Mouse (Mus musculus): ENCODE measurements around the gene Bckdha.

Bckdha gene

GRCm38 (mm10) chr7:25658657-25659472 is at the start of gene Bckdha, which contains the start of gene Exosc5:
TSS of gene Bckdha (minus strand) at chr7:25658981.
TSS of gene Exosc5 (plus strand) at chr7:25659164.
- peak; percentile 99 for DNase-seq (ENCODE audit: low read depth)

- no peak for DNase-seq (ENCODE audit: low read depth)
These were observed 49.0 kb upstream of the Bckdha start for GRCm38 (mm10) chr7:25707581-25708292.

GRCm38 (mm10) chr7:25706578-25707170 is 47.9 kb upstream of the Bckdha start:
- DNase-seq (ENCODE audit: low read depth), result no peak

GRCm38 (mm10) chr7:25705801-25706251 is 47.0 kb upstream of the Bckdha start:
- no peak for DNase-seq (ENCODE audit: low read depth)

GRCm38 (mm10) chr7:25704716-25705364 is 46.1 kb upstream of the Bckdha start:
- DNase-seq (ENCODE audit: low read depth), result no peak

GRCm38 (mm10) chr7:25703793-25704494 is 45.2 kb upstream of the Bckdha start:
- DNase-seq (ENCODE audit: low read depth), result no peak

- peak; percentile 59 for DNase-seq (ENCODE audit: low read depth)
These were observed 43.6 kb upstream of the Bckdha start for GRCm38 (mm10) chr7:25702350-25702749.

GRCm38 (mm10) chr7:25700732-25701131 is 42.0 kb upstream of the Bckdha start:
- peak; percentile 56 for DNase-seq (ENCODE audit: low read depth)

GRCm38 (mm10) chr7:25699851-25700250 is 41.1 kb upstream of the Bckdha start:
- no peak for DNase-seq (ENCODE audit: low read depth)

GRCm38 (mm10) chr7:25694104-25694503 is 35.3 kb upstream of the Bckdha start:
- no peak for DNase-seq (ENCODE audit: low read depth)

- DNase-seq (ENCODE audit: low read depth), result no peak
These were observed 31.3 kb upstream of the Bckdha start for GRCm38 (mm10) chr7:25690051-25690450.

GRCm38 (mm10) chr7:25689603-25690021 is 30.8 kb upstream of the Bckdha start:
- DNase-seq (ENCODE audit: low read depth), result no peak

- peak; percentile 92 for DNase-seq (ENCODE audit: low read depth)
These were observed 30.2 kb upstream of the Bckdha start for GRCm38 (mm10) chr7:25688810-25689586.

- DNase-seq (ENCODE audit: low read depth), result peak; percentile 61
These were observed 29.1 kb upstream of the Bckdha start for GRCm38 (mm10) chr7:25687811-25688401.

GRCm38 (mm10) chr7:25686680-25687531 is 28.1 kb upstream of the Bckdha start, which contains the start of gene Tgfb1:
TSS of gene Tgfb1 (plus strand) at chr7:25687002.
- DNase-seq (ENCODE audit: low read depth), result peak; percentile 92

GRCm38 (mm10) chr7:25685926-25686470 is 27.2 kb upstream of the Bckdha start:
- DNase-seq (ENCODE audit: low read depth), result no peak

GRCm38 (mm10) chr7:25684659-25685058 is 25.9 kb upstream of the Bckdha start:
- no peak for DNase-seq (ENCODE audit: low read depth)

- peak; percentile 73 for DNase-seq (ENCODE audit: low read depth)
These were observed 24.8 kb upstream of the Bckdha start for GRCm38 (mm10) chr7:25683474-25684180.

Data from naive thymus-derived CD4-positive, alpha-beta T cell, adult 2 months (primary cell).